Mouse (Mus musculus): ENCODE data around the gene Ift52. TPM values are rescaled to one million over a fixed set of nuclear protein-coding genes. Genes with fewer than 3 reads are reported as not detected.

Gene Ift52
- total RNA-seq, 2 experiments from 2014 or later, result 5.4 to 6.7 TPM

DNA sequence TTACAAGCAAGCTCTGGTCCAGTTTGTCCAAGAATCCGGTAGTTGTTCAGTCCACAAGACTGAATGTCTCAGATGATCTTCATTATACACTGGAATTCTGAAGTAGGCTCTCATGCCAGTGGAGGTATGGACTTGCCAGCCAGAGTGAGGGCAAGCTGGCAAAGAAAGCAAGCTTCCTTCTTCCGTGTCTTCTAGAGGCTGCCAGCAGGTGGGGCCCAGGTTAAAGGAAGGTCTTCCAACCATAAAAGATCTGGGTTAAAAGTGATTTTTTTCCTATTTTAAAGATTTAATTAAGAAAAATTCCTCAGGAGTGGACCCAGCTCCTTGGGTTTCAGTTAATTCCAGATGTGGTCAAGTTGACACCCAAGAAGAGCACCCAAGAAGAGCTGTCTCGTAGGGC lies 53.1 kb downstream of the Ift52 start:
- no peak for ATAC-seq (replicated peaks; ENCODE audit: low FRiP score, poor library complexity, severe bottlenecking)

- ATAC-seq (replicated peaks; ENCODE audit: low FRiP score, poor library complexity, severe bottlenecking), result no peak
These were observed 54.4 kb downstream of the Ift52 start for GRCm38 (mm10) chr2:163071590-163071989.

GRCm38 (mm10) chr2:163073023-163073757 lies 56.0 kb downstream of the Ift52 start:
- ATAC-seq (replicated peaks; ENCODE audit: low FRiP score, poor library complexity, severe bottlenecking), result no peak

DNA sequence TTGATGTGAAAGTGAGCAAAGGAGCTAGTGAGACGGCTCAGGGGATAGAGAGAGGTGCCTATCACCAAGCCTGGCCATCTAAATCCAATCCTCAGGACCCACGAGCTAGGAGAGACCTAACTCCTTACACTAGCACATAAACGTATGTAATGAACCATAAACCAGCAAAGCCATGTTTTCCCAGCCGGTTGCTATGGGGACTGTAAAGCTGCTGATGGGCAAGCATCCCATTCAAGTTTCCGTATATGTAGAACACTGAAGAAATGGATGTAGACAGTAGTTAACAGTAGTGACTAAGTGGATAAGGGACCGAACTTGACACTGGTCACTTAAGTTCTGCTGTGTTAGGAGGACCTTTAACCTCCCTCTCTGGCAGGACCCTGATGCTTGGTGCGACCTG lies 56.9 kb downstream of the Ift52 start:
- no peak for ATAC-seq (replicated peaks; ENCODE audit: low FRiP score, poor library complexity, severe bottlenecking)

DNA sequence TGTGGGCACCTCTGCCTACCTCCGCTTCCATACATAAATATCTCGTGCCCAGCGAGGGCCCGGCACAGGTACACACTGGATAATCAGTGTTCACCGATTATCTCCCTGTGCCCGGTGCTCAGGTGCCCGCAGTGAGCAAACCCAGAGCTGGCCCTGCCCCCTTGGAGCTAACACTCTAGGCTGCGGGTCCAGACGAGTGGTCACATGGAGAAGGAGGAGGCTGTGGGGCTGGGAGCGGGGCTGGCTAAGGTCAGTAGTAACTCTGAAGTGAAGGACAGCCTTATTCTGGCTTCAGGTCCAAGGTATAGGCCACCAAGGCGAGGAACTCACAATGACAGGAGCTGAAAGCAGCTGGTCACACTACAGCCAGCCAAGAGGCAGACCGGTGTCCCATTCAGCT lies 57.7 kb downstream of the Ift52 start:
- no peak for ATAC-seq (replicated peaks; ENCODE audit: low FRiP score, poor library complexity, severe bottlenecking)

DNA sequence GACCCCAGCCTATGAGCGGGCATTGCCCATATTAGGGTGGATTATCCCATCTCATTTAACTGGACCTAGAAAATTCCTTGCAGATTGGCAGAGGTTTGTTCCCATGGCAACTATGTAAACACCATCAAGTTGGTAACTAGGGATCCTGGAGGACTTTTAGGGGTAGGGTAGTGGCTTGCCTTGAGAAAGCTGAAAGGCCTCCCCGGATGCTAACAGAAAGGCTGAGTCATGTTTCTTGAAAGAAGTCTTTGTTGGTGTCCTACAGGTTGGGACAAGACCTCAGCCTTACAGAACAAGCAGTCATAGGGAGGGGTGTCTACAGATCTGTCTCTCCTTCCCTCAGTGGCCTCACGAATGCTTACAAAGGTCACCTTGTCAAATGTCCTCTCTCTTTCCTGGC lies 58.1 kb downstream of the Ift52 start:
- ATAC-seq (replicated peaks; ENCODE audit: low FRiP score, poor library complexity, severe bottlenecking), result no peak

GRCm38 (mm10) chr2:163079041-163079440 lies 61.9 kb downstream of the Ift52 start:
- no peak for ATAC-seq (replicated peaks; ENCODE audit: low FRiP score, poor library complexity, severe bottlenecking)

- ATAC-seq (replicated peaks; ENCODE audit: low FRiP score, poor library complexity, severe bottlenecking), result no peak
These were observed 65.4 kb downstream of the Ift52 start for GRCm38 (mm10) chr2:163082591-163082990.

- ATAC-seq (replicated peaks; ENCODE audit: low FRiP score, poor library complexity, severe bottlenecking), result no peak
These were observed 67.4 kb downstream of the Ift52 start for GRCm38 (mm10) chr2:163084519-163084918.

DNA sequence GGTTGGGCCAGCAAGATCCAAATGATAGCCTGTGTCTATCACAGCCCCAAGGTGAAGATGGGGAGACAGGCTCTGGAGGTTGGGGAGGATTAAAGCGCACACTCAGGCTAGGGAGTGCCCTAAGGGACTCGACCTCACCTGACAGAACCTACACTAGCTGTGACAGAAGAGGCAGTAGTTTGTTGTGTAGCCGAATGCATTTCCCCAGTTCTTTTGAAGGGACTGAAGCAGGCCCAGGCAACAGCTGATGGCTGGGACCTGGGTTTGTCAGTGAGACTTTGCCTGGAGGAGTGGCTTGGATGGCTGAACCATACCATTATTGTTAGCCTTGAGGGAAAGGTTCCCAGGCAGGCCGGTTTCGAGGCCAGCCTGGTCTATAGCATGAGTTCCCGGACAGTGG lies 67.9 kb downstream of the Ift52 start:
- no peak for ATAC-seq (replicated peaks; ENCODE audit: low FRiP score, poor library complexity, severe bottlenecking)

GRCm38 (mm10) chr2:163086561-163086960 lies 69.4 kb downstream of the Ift52 start:
- ATAC-seq (replicated peaks; ENCODE audit: low FRiP score, poor library complexity, severe bottlenecking), result no peak

- ATAC-seq (replicated peaks; ENCODE audit: low FRiP score, poor library complexity, severe bottlenecking), result no peak
These were observed 70.6 kb downstream of the Ift52 start, which contains the start of gene Gtsf1l for GRCm38 (mm10) chr2:163087728-163088127. Gene Gtsf1l (minus strand): TSS chr2:163087855.

DNA sequence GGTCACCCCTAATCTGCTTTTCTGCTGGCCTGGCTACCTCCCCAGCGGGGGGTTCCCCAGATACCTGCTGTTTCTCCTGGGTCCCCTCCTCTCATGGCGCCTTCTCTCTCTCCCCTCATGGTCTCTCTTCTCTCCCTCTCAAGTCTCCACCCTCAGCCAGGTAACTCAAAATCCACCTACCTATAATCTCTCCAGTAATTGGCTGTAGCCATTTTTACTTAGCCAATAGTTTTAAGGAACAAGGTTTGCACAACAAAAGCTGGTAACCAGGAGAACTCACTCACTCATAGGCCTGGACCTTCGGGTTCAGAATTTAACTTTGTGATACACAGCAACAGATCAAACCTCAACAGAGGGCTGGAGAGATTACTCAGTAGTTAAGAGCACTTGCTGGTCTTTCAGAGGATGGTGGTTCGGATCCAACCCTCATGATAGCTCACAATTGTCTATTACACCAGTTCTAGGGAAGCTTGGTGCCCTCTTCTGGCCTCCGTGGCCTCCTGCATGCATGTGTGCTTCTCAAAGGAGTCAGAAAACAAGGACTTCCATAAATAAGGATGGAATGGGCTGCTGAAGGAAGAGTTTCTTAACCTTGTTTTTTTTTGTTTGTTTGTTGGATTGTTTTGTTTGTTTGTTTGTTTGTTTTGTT lies 72.4 kb downstream of the Ift52 start:
- ATAC-seq (replicated peaks; ENCODE audit: low FRiP score, poor library complexity, severe bottlenecking), result no peak

DNA sequence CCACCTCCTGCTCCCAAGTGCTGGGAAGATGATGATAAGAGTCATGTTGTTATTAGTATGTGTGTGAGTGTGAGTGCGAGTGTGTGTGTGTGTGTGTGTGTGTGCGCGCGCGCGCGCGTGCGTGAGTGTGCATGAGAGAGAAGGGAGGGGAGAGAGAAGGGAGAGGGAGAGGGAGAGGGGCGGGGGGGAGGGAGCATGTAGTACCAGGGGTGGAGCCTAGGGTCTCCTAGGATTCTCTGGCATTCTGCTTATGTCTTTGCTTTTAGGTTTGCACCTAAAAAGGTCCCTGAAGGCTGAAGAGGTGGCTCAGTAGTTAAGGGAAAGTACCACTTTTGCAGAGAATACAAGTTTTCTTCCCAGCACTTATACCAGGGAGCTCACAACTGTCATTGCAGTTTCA lies 77.8 kb downstream of the Ift52 start:
- no peak for ATAC-seq (replicated peaks; ENCODE audit: low FRiP score, poor library complexity, severe bottlenecking)

Other genes with a start within 250 kb of the Ift52 start
- 59.0 and 69.2 TPM in 2 replicates for gene Srsf6, start 85.8 kb upstream of the Ift52 start, total RNA-seq (2015; ENCODE audit: low replicate concordance)
- 53.0 and 57.5 TPM in 2 replicates for gene Srsf6, start 85.8 kb upstream of the Ift52 start, total RNA-seq (2017; ENCODE audit: low replicate concordance)
- not detected in 2 replicates for gene L3mbtl1, start 73.9 kb upstream of the Ift52 start, total RNA-seq (2015; ENCODE audit: low replicate concordance)
- gene L3mbtl1, start 73.9 kb upstream of the Ift52 start, total RNA-seq (2017; ENCODE audit: low replicate concordance), result 0.28 TPM in 1 of 2 replicates, not detected in the other
- not detected in 2 replicates for gene Sgk2, start 30.0 kb upstream of the Ift52 start, total RNA-seq (2015; ENCODE audit: low replicate concordance)
- gene Sgk2, start 30.0 kb upstream of the Ift52 start, total RNA-seq (2017; ENCODE audit: low replicate concordance), result not detected in 2 replicates
- 9.2 and 22.2 TPM in 2 replicates for gene Mybl2, start 37.3 kb downstream of the Ift52 start, total RNA-seq (2015; ENCODE audit: low replicate concordance)
- gene Mybl2, start 37.3 kb downstream of the Ift52 start, total RNA-seq (2017; ENCODE audit: low replicate concordance), result 35.9 and 65.1 TPM in 2 replicates
- gene Gtsf1l, start 70.5 kb downstream of the Ift52 start, total RNA-seq (2015; ENCODE audit: low replicate concordance), result 2.9 TPM in 1 of 2 replicates, not detected in the other
- not detected in 2 replicates for gene Gtsf1l, start 70.5 kb downstream of the Ift52 start, total RNA-seq (2017; ENCODE audit: low replicate concordance)
- not detected in 2 replicates for gene Tox2, start 185.8 kb downstream of the Ift52 start, total RNA-seq (2015; ENCODE audit: low replicate concordance)
- gene Tox2, start 185.8 kb downstream of the Ift52 start, total RNA-seq (2017; ENCODE audit: low replicate concordance), result not detected in 2 replicates

Data from erythroblast, adult 5-6 weeks (primary cell).